Mouse (Mus musculus) cerebellum, adult 2 months (tissue): ENCODE data around the gene Cyp51. TPM values are rescaled to one million over a fixed set of nuclear protein-coding genes. Genes with fewer than 3 reads are reported as not detected.

Experiments
- DNase-seq, 2 experiments: peaks; one replicate each; pipeline ENCODE4 v3.0.0; 2021
- H3K27ac ChIP-seq: fragments of 200-500 bp; 2 replicates; pipeline ENCODE4 v1.5.1; 2012; ENCODE audit warnings: low read length, control low read depth, inconsistent platforms; ENCODE audit not compliant: insufficient read depth
- H3K27me3 ChIP-seq: fragments of 200-500 bp; 2 replicates; pipeline ENCODE4 v1.6.1; 2012; ENCODE audit warnings: inconsistent platforms, mild to moderate bottlenecking, low read length, moderate library complexity; ENCODE audit not compliant: control insufficient read depth, insufficient read depth
- H3K4me1 ChIP-seq: fragments of 200-500 bp; 2 replicates; pipeline ENCODE4 v1.6.1; 2011; ENCODE audit warnings: low read length; ENCODE audit not compliant: control insufficient read depth, insufficient read depth
- H3K4me3 ChIP-seq: fragments of 200-500 bp; replicated peaks from 2 replicates; pipeline ENCODE3; 2011; ENCODE audit warnings: mild to moderate bottlenecking, low read depth, low read length, control low read depth; ENCODE audit not compliant: insufficient read depth
- CTCF ChIP-seq: fragments of 200-500 bp; IDR thresholded peaks from 2 replicates; pipeline ENCODE4 v1.5.1; 2011; ENCODE audit warnings: low read depth, mild to moderate bottlenecking, control low read depth, low read length, moderate library complexity, borderline replicate concordance; ENCODE audit not compliant: insufficient read depth
- POLR2A ChIP-seq: fragments of 200-500 bp; IDR thresholded peaks from 2 replicates; pipeline ENCODE4 v1.6.1; 2011; ENCODE audit warnings: low read length, control low read depth, borderline replicate concordance; ENCODE audit not compliant: insufficient read depth
- WGBS: fragments of 180-500 bp; shearing (Covaris S2); methylation state at CpG from one replicate; pipeline ENCODE4 v1.1.7; 2018; 5-methylcytosine and 5-hydroxymethylcytosine counted together
- polyA plus RNA-seq: library from polyadenylated mRNA; depleted of rRNA; stranded (reverse); fragments of >200 nt; gene quantifications from 2 replicates; pipeline ENCODE4 v1.2.3, GENCODE M21; 2012; rRNA removed

The Cyp51 gene
- polyA plus RNA-seq, 1 experiment: 54.0 TPM

GRCm38 (mm10) chr5:4040922-4041321 lies 63.6 kb downstream of the Cyp51 start:
- Histone ChIP-seq H3K4me1 (no peaks in the 10 kb centered on the region), H3K27ac (no peak overlapping the region), H3K27me3 (no peaks in the 10 kb centered on the region), H3K4me3 (no peak overlapping the region)
- 94% methylated on average over 2 of the region's 2 CpGs for WGBS
- no peak for TF ChIP-seq CTCF
- no peak for TF ChIP-seq POLR2A
- no peak for DNase-seq

GRCm38 (mm10) chr5:4040372-4040771 lies 64.2 kb downstream of the Cyp51 start:
- H3K27me3 ChIP-seq: no peaks in the 10 kb centered on the region
- TF ChIP-seq CTCF (no peak), POLR2A (no peak)
- H3K4me1 ChIP-seq: no peaks in the 10 kb centered on the region
- WGBS: 89% methylated on average over 6 of the region's 6 CpGs
- no peak overlapping the region for H3K27ac ChIP-seq
- no peak for DNase-seq
- no peak overlapping the region for H3K4me3 ChIP-seq

GRCm38 (mm10) chr5:4039351-4039750 lies 65.2 kb downstream of the Cyp51 start:
- no peaks in the 10 kb centered on the region for H3K4me1 ChIP-seq
- WGBS: 91% methylated on average over 8 of the region's 8 CpGs
- no peaks in the 10 kb centered on the region for H3K27me3 ChIP-seq
- no peak overlapping the region for H3K4me3 ChIP-seq
- no peak for DNase-seq
- no peak for TF ChIP-seq POLR2A
- no peak overlapping the region for H3K27ac ChIP-seq

- H3K4me3 ChIP-seq: no peak overlapping the region
- no peaks in the 10 kb centered on the region for H3K4me1 ChIP-seq
- H3K27ac ChIP-seq: no peak overlapping the region
- no peaks in the 10 kb centered on the region for H3K27me3 ChIP-seq
- 99% methylated on average over 9 of the region's 9 CpGs for WGBS
- no peak for DNase-seq
- TF ChIP-seq CTCF (no peak), POLR2A (no peak)
Observed at GRCm38 (mm10) chr5:4036686-4037085, 67.9 kb downstream of the Cyp51 start.

- TF ChIP-seq POLR2A: no peak
- no peak for TF ChIP-seq CTCF
Observed at GRCm38 (mm10) chr5:4031846-4032245, 72.7 kb downstream of the Cyp51 start.

More at GRCm38 (mm10) chr5:4031846-4032245, 72.7 kb downstream of the Cyp51 start:
- Histone ChIP-seq H3K4me3 (no peak overlapping the region), H3K27me3 (no peaks in the 10 kb centered on the region), H3K4me1 (no peaks in the 10 kb centered on the region), H3K27ac (no peak overlapping the region)
- DNase-seq: no peak
- WGBS: 88% methylated on average over 4 of the region's 4 CpGs

Other genes starting within 250 kb of the Cyp51 start
- 4.3 and 5.2 TPM in 2 replicates for gene Mterf1a, start 210.8 kb downstream of the Cyp51 start, polyA plus RNA-seq
- gene Akap9, start 176.7 kb downstream of the Cyp51 start, polyA plus RNA-seq: 28.9 and 31.7 TPM in 2 replicates
- gene Mterf1b, start 87.6 kb upstream of the Cyp51 start, polyA plus RNA-seq: 2.9 and 3.5 TPM in 2 replicates